Mouse (Mus musculus): ENCODE data around the gene Ascc3. TPM values are rescaled to one million over a fixed set of nuclear protein-coding genes. Genes with fewer than 3 reads are reported as not detected.
A peak's percentile ranks its signal among the peaks of the same experiment; 100 is the strongest.

The Ascc3 gene
- polyA plus RNA-seq, 1 experiment from 2014 or later = 17.4 TPM

GRCm38 (mm10) chr10:50881476-50882069 lies 289.1 kb downstream of the Ascc3 start:
- Histone ChIP-seq H3K36me3 (ENCODE audit: control insufficient read depth, insufficient read depth, low read length) (no peaks in the 10 kb centered on the region), H3K4me3 (ENCODE audit: low read depth, low read length) (no peak overlapping the region), H3K4me1 (ENCODE audit: control insufficient read depth, insufficient read depth, low read length) (no peaks in the 10 kb centered on the region), H3K9ac (ENCODE audit: low read length) (no peak overlapping the region), H3K27me3 (ENCODE audit: control insufficient read depth, insufficient read depth, low read length) (no peaks in the 10 kb centered on the region), H3K4me2 (no peak overlapping the region), H3K27ac (ENCODE audit: low read depth, low read length) (no peak overlapping the region), H3K9me3 (ENCODE audit: control insufficient read depth, low read length) (no peaks in the 10 kb centered on the region)
- no peak for DNase-seq (ENCODE audit: low spot score, missing footprints)
- ATAC-seq (ENCODE audit: low FRiP score) = peak; percentile 70
- 13% methylated on average over 2 of the region's 2 CpGs for WGBS

GRCm38 (mm10) chr10:50882366-50882765 lies 289.9 kb downstream of the Ascc3 start:
- Histone ChIP-seq H3K27ac (ENCODE audit: low read depth, low read length) (no peak overlapping the region), H3K4me3 (ENCODE audit: low read depth, low read length) (no peak overlapping the region), H3K9me3 (ENCODE audit: control insufficient read depth, low read length) (no peaks in the 10 kb centered on the region), H3K36me3 (ENCODE audit: control insufficient read depth, insufficient read depth, low read length) (no peaks in the 10 kb centered on the region), H3K4me1 (ENCODE audit: control insufficient read depth, insufficient read depth, low read length) (no peaks in the 10 kb centered on the region), H3K4me2 (no peak overlapping the region), H3K27me3 (ENCODE audit: control insufficient read depth, insufficient read depth, low read length) (no peaks in the 10 kb centered on the region), H3K9ac (ENCODE audit: low read length) (no peak overlapping the region)
- ATAC-seq (ENCODE audit: low FRiP score) (no peak), DNase-seq (ENCODE audit: low spot score, missing footprints) (no peak)
- WGBS = 73% methylated on average over 2 of the region's 2 CpGs

- Histone ChIP-seq H3K36me3 (ENCODE audit: control insufficient read depth, insufficient read depth, low read length) (no peaks in the 10 kb centered on the region), H3K4me3 (ENCODE audit: low read depth, low read length) (no peak overlapping the region), H3K27ac (ENCODE audit: low read depth, low read length) (no peak overlapping the region), H3K9ac (ENCODE audit: low read length) (no peak overlapping the region), H3K27me3 (ENCODE audit: control insufficient read depth, insufficient read depth, low read length) (peaks cover 24% of the 10 kb centered on the region), H3K9me3 (ENCODE audit: control insufficient read depth, low read length) (no peaks in the 10 kb centered on the region), H3K4me2 (no peak overlapping the region), H3K4me1 (ENCODE audit: control insufficient read depth, insufficient read depth, low read length) (no peaks in the 10 kb centered on the region)
- DNase-seq (ENCODE audit: low spot score, missing footprints) (peak; percentile 54), ATAC-seq (ENCODE audit: low FRiP score) (no peak)
- 74% methylated on average over 4 of the region's 4 CpGs for WGBS
Measured at GRCm38 (mm10) chr10:50886305-50886704, 293.8 kb downstream of the Ascc3 start.

GRCm38 (mm10) chr10:50890621-50891020 lies 298.2 kb downstream of the Ascc3 start:
- H3K27me3 ChIP-seq (ENCODE audit: control insufficient read depth, insufficient read depth, low read length) = peaks cover 66% of the 10 kb centered on the region
- H3K36me3 ChIP-seq (ENCODE audit: control insufficient read depth, insufficient read depth, low read length) = no peaks in the 10 kb centered on the region
- H3K9me3 ChIP-seq (ENCODE audit: control insufficient read depth, low read length) = no peaks in the 10 kb centered on the region
- DNase-seq (ENCODE audit: low spot score, missing footprints) (peak; percentile 90), ATAC-seq (ENCODE audit: low FRiP score) (no peak)
- H3K4me1 ChIP-seq (ENCODE audit: control insufficient read depth, insufficient read depth, low read length) = peaks cover 18% of the 10 kb centered on the region
- WGBS = 14% methylated on average over 6 of the region's 6 CpGs
- no peak overlapping the region for H3K27ac ChIP-seq (ENCODE audit: low read depth, low read length)
- no peak overlapping the region for H3K4me3 ChIP-seq (ENCODE audit: low read depth, low read length)
- no peak overlapping the region for H3K9ac ChIP-seq (ENCODE audit: low read length)
- no peak overlapping the region; the same call in 1 of the 2 replicates for H3K4me2 ChIP-seq

DNA sequence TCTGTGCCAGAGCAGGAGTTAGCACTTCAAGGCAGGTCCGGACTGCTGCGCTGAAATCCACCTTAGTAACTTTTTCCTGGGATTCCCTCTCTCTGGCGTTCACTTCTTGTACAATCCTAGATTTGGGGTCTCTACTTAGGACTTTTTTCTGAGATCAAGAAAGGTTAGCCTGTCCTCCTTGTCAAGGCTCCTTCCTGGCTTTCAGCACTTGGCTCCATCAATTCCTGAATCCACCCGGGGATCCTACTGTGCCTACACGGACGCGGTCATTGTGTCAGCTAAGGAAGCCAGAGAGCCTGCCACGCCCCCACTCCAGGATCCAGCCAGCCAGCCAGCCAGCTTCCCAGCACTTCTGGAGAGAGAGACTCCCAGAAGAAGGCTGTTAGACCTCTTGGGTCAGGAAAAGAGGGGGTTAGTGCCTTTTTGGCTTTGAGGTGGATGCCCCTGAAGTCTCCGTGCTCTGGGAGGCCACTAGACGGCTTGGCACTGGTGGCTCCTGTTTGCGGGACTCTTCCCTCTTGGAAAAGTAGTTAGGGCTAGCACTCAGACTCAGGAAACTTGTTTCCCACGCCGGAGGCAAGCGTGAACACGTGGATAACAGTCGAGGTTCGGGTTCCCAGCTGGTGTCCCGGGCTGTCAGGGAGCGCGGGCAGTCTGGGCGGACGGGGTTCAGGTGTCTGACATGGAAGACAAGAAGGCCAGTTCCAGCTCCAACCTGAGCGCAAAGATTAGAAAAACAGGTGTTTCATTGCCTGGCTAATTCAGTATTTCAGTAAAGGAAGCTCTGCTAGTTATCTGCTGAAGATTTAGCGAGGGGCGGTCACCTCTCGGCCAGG lies 299.6 kb downstream of the Ascc3 start:
- H3K9me3 ChIP-seq (ENCODE audit: control insufficient read depth, low read length) = no peaks in the 10 kb centered on the region
- H3K4me2 ChIP-seq = peak overlapping the region; percentile 71
- H3K27ac ChIP-seq (ENCODE audit: low read depth, low read length) = no peak overlapping the region
- peak overlapping the region; percentile 11; the same call in 1 of the 2 replicates for H3K4me3 ChIP-seq (ENCODE audit: low read depth, low read length)
- ATAC-seq (ENCODE audit: low FRiP score) = no peak
- peak; percentile 96 for DNase-seq (ENCODE audit: low spot score, missing footprints)
- H3K4me1 ChIP-seq (ENCODE audit: control insufficient read depth, insufficient read depth, low read length) = peaks cover 18% of the 10 kb centered on the region
- under 1% methylated on average over 26 of the region's 26 CpGs for WGBS
- peaks cover 78% of the 10 kb centered on the region for H3K27me3 ChIP-seq (ENCODE audit: control insufficient read depth, insufficient read depth, low read length)
- H3K36me3 ChIP-seq (ENCODE audit: control insufficient read depth, insufficient read depth, low read length) = no peaks in the 10 kb centered on the region
- no peak overlapping the region for H3K9ac ChIP-seq (ENCODE audit: low read length)

DNA sequence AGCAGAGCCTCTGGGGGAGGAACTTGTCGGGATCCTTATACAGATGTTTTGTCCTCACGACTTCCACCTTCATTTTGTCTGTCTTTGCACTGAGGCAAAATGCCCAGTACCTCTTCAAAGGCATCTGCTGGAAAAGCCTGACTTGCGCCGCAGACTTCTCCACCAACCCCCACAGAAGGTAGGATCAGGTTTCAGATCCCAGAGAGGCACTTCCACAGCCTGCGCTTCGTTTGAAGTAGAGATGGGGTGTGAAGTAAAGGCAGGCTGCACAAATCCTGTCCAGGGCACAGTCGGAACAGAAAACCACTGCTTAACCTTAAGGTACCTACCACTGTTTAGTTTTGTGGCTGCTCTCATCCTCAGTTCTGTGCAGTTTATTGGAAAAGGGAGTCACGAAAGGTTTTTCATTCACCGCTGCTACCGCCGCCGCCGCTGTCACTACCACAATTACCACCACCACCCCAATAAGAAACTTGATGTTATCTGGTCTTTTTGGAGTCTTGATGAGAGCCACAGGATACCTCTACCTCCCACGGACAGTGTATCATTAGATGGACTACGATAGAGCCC lies 300.4 kb downstream of the Ascc3 start:
- Histone ChIP-seq H3K4me3 (ENCODE audit: low read depth, low read length) (peak overlapping the region; percentile 48; the same call in 1 of the 2 replicates), H3K4me2 (peak overlapping the region; percentile 71; the same call in 1 of the 2 replicates), H3K9ac (ENCODE audit: low read length) (no peak overlapping the region), H3K36me3 (ENCODE audit: control insufficient read depth, insufficient read depth, low read length) (no peaks in the 10 kb centered on the region), H3K9me3 (ENCODE audit: control insufficient read depth, low read length) (no peaks in the 10 kb centered on the region), H3K27ac (ENCODE audit: low read depth, low read length) (no peak overlapping the region), H3K27me3 (ENCODE audit: control insufficient read depth, insufficient read depth, low read length) (peaks cover 85% of the 10 kb centered on the region), H3K4me1 (ENCODE audit: control insufficient read depth, insufficient read depth, low read length) (peaks cover 18% of the 10 kb centered on the region)
- WGBS = under 1% methylated on average over 15 of the region's 15 CpGs
- no peak for ATAC-seq (ENCODE audit: low FRiP score)
- peak; percentile 97 for DNase-seq (ENCODE audit: low spot score, missing footprints)

- Histone ChIP-seq H3K27me3 (ENCODE audit: control insufficient read depth, insufficient read depth, low read length) (peaks cover 91% of the 10 kb centered on the region), H3K9ac (ENCODE audit: low read length) (peak overlapping the region; percentile 21; the same call in 1 of the 2 replicates), H3K27ac (ENCODE audit: low read depth, low read length) (no peak overlapping the region), H3K4me2 (peak overlapping the region; percentile 71), H3K4me1 (ENCODE audit: control insufficient read depth, insufficient read depth, low read length) (peaks cover 18% of the 10 kb centered on the region), H3K36me3 (ENCODE audit: control insufficient read depth, insufficient read depth, low read length) (no peaks in the 10 kb centered on the region), H3K9me3 (ENCODE audit: control insufficient read depth, low read length) (no peaks in the 10 kb centered on the region), H3K4me3 (ENCODE audit: low read depth, low read length) (peak overlapping the region; percentile 48)
- no peak for ATAC-seq (ENCODE audit: low FRiP score)
- DNase-seq (ENCODE audit: low spot score, missing footprints) = peak; percentile 96
- under 1% methylated on average over 10 of the region's 10 CpGs for WGBS
Measured at GRCm38 (mm10) chr10:50893546-50893945, 301.1 kb downstream of the Ascc3 start.

GRCm38 (mm10) chr10:50894170-50894991 lies 301.9 kb downstream of the Ascc3 start, which contains the start of gene Sim1:
Sim1 (plus strand) TSS chr10:50894754.
- H3K9me3 ChIP-seq (ENCODE audit: control insufficient read depth, low read length) = no peaks in the 10 kb centered on the region
- H3K27me3 ChIP-seq (ENCODE audit: control insufficient read depth, insufficient read depth, low read length) = peaks cover 90% of the 10 kb centered on the region
- ATAC-seq (ENCODE audit: low FRiP score) (peak; percentile 96), DNase-seq (ENCODE audit: low spot score, missing footprints) (peak; percentile 98)
- WGBS = under 1% methylated on average over 52 of the region's 62 CpGs
- H3K36me3 ChIP-seq (ENCODE audit: control insufficient read depth, insufficient read depth, low read length) = no peaks in the 10 kb centered on the region
- H3K4me2 ChIP-seq = peak within 1 kb of the TSS; percentile 71
- peak within 1 kb of the TSS; percentile 48 for H3K4me3 ChIP-seq (ENCODE audit: low read depth, low read length)
- peak within 1 kb of the TSS; percentile 58 for H3K9ac ChIP-seq (ENCODE audit: low read length)
- H3K4me1 ChIP-seq (ENCODE audit: control insufficient read depth, insufficient read depth, low read length) = peaks cover 18% of the 10 kb centered on the region
- H3K27ac ChIP-seq (ENCODE audit: low read depth, low read length) = peak within 1 kb of the TSS; percentile 48; the same call in 1 of the 2 replicates

All from midbrain, embryonic 11.5 days (tissue).